Mouse (Mus musculus): ENCODE measurements around the gene Hmga2.

GRCm38 (mm10) chr10:120322815-120323214, 153.5 kb downstream of the Hmga2 start:
- TF ChIP-seq CTCF (IDR thresholded peaks at IDR 0.05 in 2 of 3, conservative IDR thresholded peaks at IDR 0.05 in 1 of 3; ENCODE audit: control insufficient read depth in 1 of 3, insufficient read depth in 1 of 3, low read depth in 2 of 3, low read length in 3 of 3, poor library complexity in 1 of 3, severe bottlenecking in 1 of 3) (no peak), ZMIZ1 (IDR thresholded peaks at IDR 0.05; ENCODE audit: low read depth, low read length) (no peak)
